Mouse (Mus musculus): ENCODE results near the gene Vmn2r112.
"Not testable (repeated sequence)": the region's sequence is repeated elsewhere in the genome, so short reads cannot be mapped to it uniquely, and the experiment has no call there.

Vmn2r112 gene

GRCm38 (mm10) chr17:22600651-22601050, at the start of gene Vmn2r112:
Gene Vmn2r112, plus strand, starts transcription at chr17:22600951.
- not testable (repeated sequence) for DNase-seq (ENCODE audit: low spot score)

- DNase-seq (ENCODE audit: low spot score), result not testable (repeated sequence)
These were observed 27.4 kb upstream of the Vmn2r112 start, which contains the start of gene Vmn2r111 for GRCm38 (mm10) chr17:22573382-22573781. Gene Vmn2r111, minus strand, starts transcription at chr17:22573482.

GRCm38 (mm10) chr17:22630646-22631045, 29.9 kb downstream of the Vmn2r112 start:
- no peak for DNase-seq (ENCODE audit: low spot score)

Measured in urinary bladder, postnatal 10 days (tissue).